Mouse (Mus musculus) brain, embryonic 14.5 days (tissue): ENCODE data around the gene Pex5l.

ENCODE experiments used
- CTCF ChIP-seq: fragments of 200-500 bp; IDR thresholded peaks from 2 replicates; pipeline ENCODE4 v1.5.1; 2012; ENCODE audit warnings: inconsistent platforms, mild to moderate bottlenecking, moderate library complexity, borderline replicate concordance; ENCODE audit not compliant: insufficient read depth, insufficient read length; ENCODE audit errors: extremely low read depth
- POLR2A ChIP-seq: fragments of 200-500 bp; IDR thresholded peaks from 2 replicates; pipeline ENCODE4 v1.6.1; 2012; ENCODE audit warnings: mild to moderate bottlenecking, inconsistent platforms, borderline replicate concordance; ENCODE audit not compliant: poor library complexity, insufficient read depth, insufficient read length, severe bottlenecking; ENCODE audit errors: extremely low read depth

DNA sequence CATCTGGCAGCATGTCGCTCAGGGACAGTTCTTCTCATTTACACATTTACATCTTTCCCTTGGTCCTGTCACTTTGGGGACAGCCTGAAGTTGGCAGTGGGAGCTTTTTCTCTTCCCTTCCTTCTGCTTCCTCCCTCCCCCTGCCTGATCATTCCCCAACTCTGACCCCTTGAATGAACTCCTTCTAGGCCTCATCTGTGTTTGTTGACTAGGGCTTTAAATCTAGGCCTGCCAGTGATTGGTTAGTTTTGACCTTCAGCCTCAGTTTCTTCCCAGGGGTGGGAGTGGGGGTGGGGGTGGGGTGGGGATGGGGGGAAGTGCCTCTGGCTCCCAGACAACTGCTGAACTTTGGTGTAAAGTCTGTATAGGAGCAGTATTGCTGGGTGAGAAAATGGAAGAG is 238.4 kb downstream of the Pex5l start:
- TF ChIP-seq CTCF (no peak), POLR2A (no peak)
